Comparison of ENCODE assay signal across 8 mouse cellular contexts in the genomic region with DNA sequence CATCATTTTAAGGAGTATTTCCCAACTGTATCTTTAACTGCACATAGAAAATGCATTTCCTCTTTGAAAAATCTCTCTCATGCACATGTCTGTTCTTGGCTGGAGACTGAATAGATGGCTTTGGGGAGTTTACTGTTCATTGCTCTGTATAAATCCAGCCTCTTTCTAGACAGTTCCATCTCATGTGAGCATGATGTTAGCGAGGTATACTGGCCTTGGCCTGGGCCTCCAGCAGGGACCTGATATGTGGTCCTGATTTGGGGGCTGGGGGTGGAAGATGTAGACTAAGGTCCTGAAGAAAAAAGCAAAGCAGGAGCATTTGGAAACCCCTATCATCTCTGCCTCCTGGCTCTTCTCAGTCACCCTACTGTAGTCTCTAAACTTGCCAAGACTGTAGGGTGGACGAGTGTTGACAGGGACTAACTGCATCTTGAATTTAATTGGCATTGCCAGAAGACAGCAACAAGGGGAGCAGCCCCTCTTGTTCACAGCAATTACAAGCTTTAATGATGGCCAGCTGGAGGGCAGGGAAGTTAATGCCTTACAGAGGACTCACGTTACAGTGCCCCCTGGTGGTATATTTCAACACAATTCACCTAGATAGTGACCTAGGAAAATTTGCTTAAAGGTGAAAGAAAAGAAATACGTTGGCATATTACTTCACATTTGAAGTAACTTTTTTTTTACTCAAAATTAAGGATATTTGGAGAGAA.
A peak's percentile ranks its signal among the peaks of the same experiment; 100 is the strongest.
DNase-seq lines count a peak whose midpoint lies in the region; ATAC-seq lines count a peak whose summit lies in the region.

No protein-coding gene starts in this region.

- no peaks in the 10 kb centered on the region for H3K27me3 ChIP-seq in heart, embryonic 10.5 days (ENCODE audit: insufficient read depth, poor library complexity, severe bottlenecking)
- H3K27me3 ChIP-seq in midbrain, embryonic 14.5 days (ENCODE audit: control insufficient read depth, insufficient read depth, low read length) = no peaks in the 10 kb centered on the region

- intact Hi-C loops in heart, postnatal 36 days (cut with DNase I) = loop anchor here (1.0 to 10.0 kb wide), 3 partner anchors 57 to 907 kb away; no protein-coding TSS in a partner anchor

- no peak overlapping the region for H3K4me3 ChIP-seq in heart, embryonic 10.5 days
- H3K4me3 ChIP-seq in midbrain, embryonic 14.5 days (replicated peaks; ENCODE audit: low read depth, low read length) = no peak overlapping the region

- 22% methylated on average over 4 of the region's 4 CpGs for WGBS in heart, embryonic 10.5 days
- WGBS in midbrain, embryonic 14.5 days = 25% methylated on average over 4 of the region's 4 CpGs

- no peaks in the 10 kb centered on the region for H3K36me3 ChIP-seq in heart, embryonic 10.5 days
- peaks cover 23% of the 10 kb centered on the region for H3K36me3 ChIP-seq in midbrain, embryonic 14.5 days (ENCODE audit: control insufficient read depth, insufficient read depth, low read length)

- H3K9ac ChIP-seq in midbrain, embryonic 14.5 days (replicated peaks; ENCODE audit: low read length) = no peak overlapping the region

- ATAC-seq in midbrain, embryonic 14.5 days (ENCODE audit: low FRiP score, low TSS enrichment) = peak; percentile 68; the same call in 1 of the 2 replicates

- no peak overlapping the region for H3K4me2 ChIP-seq in midbrain, embryonic 14.5 days (ENCODE audit: low read length)

- no peaks in the 10 kb centered on the region for H3K9me3 ChIP-seq in heart, embryonic 10.5 days
- no peaks in the 10 kb centered on the region for H3K9me3 ChIP-seq in midbrain, embryonic 14.5 days (ENCODE audit: control insufficient read depth, low read length)

- peak; percentile 2 to 32 for DNase-seq in heart, adult 18-20 months
- DNase-seq in heart, embryonic 10.5 days (ENCODE audit: low spot score) = no peak
- DNase-seq in MEL-GATA-1-ER (ENCODE audit: extremely low read depth, low read depth) = peak; percentile 17
- peak; percentile 77 for DNase-seq in cerebellum, postnatal 14 days
- DNase-seq in heart, postnatal 36 days = peak; percentile 3 to 4
- DNase-seq in kidney, postnatal 4 days = peak; percentile 32 to 53
- peak; percentile 86 for DNase-seq in midbrain, embryonic 14.5 days
- no peak for DNase-seq in spleen, adult 18-20 months

- no peak overlapping the region for H3K27ac ChIP-seq in heart, embryonic 10.5 days
- H3K27ac ChIP-seq in midbrain, embryonic 14.5 days (replicated peaks; ENCODE audit: low read depth, low read length) = 0 out of 2 replicates have a peak overlapping the region, but pooled peaks have one; percentile 26

- H3K4me1 ChIP-seq in heart, embryonic 10.5 days = no peaks in the 10 kb centered on the region
- H3K4me1 ChIP-seq in midbrain, embryonic 14.5 days (ENCODE audit: control insufficient read depth, insufficient read depth, low read length) = peaks cover 3% of the 10 kb centered on the region; the same call in 1 of the 2 replicates

Comparison
In these comparisons a context has a peak if more than half of its experiments do, and no peak if none do; other contexts are left out.
1. DNase-seq: peak in heart, adult 18-20 months (2 of 2), MEL-GATA-1-ER (single experiment), cerebellum, postnatal 14 days (2 of 2), heart, postnatal 36 days (2 of 2), kidney, postnatal 4 days (2 of 2) and midbrain, embryonic 14.5 days (single experiment); none in heart, embryonic 10.5 days (single experiment) and spleen, adult 18-20 months (0 of 2).